Mouse (Mus musculus): ENCODE data around the gene Gm7544. TPM values are rescaled to one million over a fixed set of nuclear protein-coding genes. Genes with fewer than 3 reads are reported as not detected.
"Not testable (repeated sequence)": the region's sequence is repeated elsewhere in the genome, so short reads cannot be mapped to it uniquely, and the experiment has no call there.

The Gm7544 gene
- polyA plus RNA-seq, 1 experiment from 2014 or later, result not detected

DNA sequence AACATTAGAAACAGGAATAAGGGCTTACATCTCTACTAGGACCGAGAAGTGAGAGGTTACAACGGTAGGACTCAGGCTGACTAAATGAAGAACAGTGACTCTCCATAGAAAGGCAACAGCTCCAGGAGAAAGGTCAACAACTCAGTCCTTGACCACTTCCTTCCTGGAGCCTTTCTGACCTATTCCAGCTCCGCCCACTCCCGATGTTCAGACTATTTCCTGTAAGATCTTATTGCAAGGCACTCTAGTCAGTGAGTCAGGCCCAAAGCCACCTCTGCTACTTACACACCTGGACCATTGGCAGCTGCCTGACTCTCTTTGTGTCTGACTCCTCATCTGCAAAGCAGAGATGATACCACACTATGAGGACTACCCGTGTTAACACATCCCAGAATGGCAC lies 19.9 kb upstream of the Gm7544 start:
- no peaks in the 10 kb centered on the region for H3K27me3 ChIP-seq (ENCODE audit: control insufficient read depth, insufficient read depth, low read length)
- no peak overlapping the region for H3K4me3 ChIP-seq (replicated peaks; ENCODE audit: low read length)
- H3K4me1 ChIP-seq (ENCODE audit: control insufficient read depth, insufficient read depth, low read length), result 0 out of 2 replicates have a peak, but pooled peaks cover 5% of the 10 kb centered on the region
- no peak overlapping the region for H3K4me2 ChIP-seq (ENCODE audit: low read depth, low read length)
- 84% methylated on average over 5 of the region's 5 CpGs for WGBS
- no peak for ATAC-seq (ENCODE audit: insufficient read depth, low FRiP score)
- no peaks in the 10 kb centered on the region for H3K36me3 ChIP-seq (ENCODE audit: control insufficient read depth, insufficient read depth, low read length)
- no peak overlapping the region for H3K9ac ChIP-seq (ENCODE audit: low read length)
- no peaks in the 10 kb centered on the region for H3K9me3 ChIP-seq (replicated peaks; ENCODE audit: control insufficient read depth, low read length)
- H3K27ac ChIP-seq (ENCODE audit: low read length), result no peak overlapping the region

DNA sequence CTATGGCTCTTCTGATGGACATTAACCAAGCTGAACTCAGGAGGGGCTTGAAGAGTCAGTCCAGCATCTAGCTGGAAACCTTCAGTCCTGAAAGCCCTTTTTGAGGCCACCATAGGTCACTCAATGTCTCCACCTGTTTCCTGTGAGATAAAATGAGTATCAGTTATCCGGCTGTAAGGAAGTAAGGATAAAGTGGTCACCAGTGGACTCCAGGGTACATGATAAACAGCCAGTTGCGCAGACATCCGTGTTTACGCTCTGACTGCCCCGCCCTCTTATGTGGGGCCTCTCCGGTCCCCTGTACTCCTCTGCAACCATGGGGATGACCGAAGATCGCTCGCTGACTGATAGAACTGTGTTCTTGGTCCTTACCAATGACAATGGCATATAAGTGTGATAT lies 18.5 kb upstream of the Gm7544 start:
- WGBS, result 64% methylated on average over 9 of the region's 9 CpGs
- ATAC-seq (ENCODE audit: insufficient read depth, low FRiP score), result peak; percentile 58; the same call in 1 of the 2 replicates
- no peak overlapping the region for H3K4me2 ChIP-seq (ENCODE audit: low read depth, low read length)
- no peak overlapping the region for H3K9ac ChIP-seq (ENCODE audit: low read length)
- 0 out of 2 replicates have a peak, but pooled peaks cover 5% of the 10 kb centered on the region for H3K4me1 ChIP-seq (ENCODE audit: control insufficient read depth, insufficient read depth, low read length)
- no peaks in the 10 kb centered on the region for H3K9me3 ChIP-seq (replicated peaks; ENCODE audit: control insufficient read depth, low read length)
- H3K4me3 ChIP-seq (replicated peaks; ENCODE audit: low read length), result no peak overlapping the region
- H3K27ac ChIP-seq (ENCODE audit: low read length), result no peak overlapping the region
- no peaks in the 10 kb centered on the region for H3K27me3 ChIP-seq (ENCODE audit: control insufficient read depth, insufficient read depth, low read length)
- H3K36me3 ChIP-seq (ENCODE audit: control insufficient read depth, insufficient read depth, low read length), result no peaks in the 10 kb centered on the region

DNA sequence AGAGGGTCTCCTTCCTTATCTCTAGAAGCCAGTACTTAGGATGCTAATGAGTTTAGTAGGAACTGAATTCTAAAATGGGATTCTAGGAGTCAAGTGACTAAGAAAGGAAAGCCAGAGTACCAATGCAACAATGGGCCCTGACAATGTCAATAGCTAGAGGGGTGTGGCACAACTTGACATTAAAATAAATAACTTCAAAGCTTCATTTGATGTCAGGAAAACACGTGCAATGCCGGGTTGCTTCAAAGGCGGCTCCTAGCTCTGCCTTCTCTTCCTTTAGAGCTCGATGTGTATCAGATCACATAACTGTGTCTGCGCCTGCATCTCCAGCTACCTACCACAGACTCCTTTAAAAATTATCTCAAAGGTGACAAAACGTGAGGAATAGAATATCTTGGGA lies 18.1 kb upstream of the Gm7544 start:
- Histone ChIP-seq H3K27me3 (ENCODE audit: control insufficient read depth, insufficient read depth, low read length) (no peaks in the 10 kb centered on the region), H3K36me3 (ENCODE audit: control insufficient read depth, insufficient read depth, low read length) (no peaks in the 10 kb centered on the region), H3K27ac (ENCODE audit: low read length) (no peak overlapping the region), H3K4me2 (ENCODE audit: low read depth, low read length) (no peak overlapping the region), H3K9me3 (replicated peaks; ENCODE audit: control insufficient read depth, low read length) (no peaks in the 10 kb centered on the region), H3K9ac (ENCODE audit: low read length) (no peak overlapping the region), H3K4me3 (replicated peaks; ENCODE audit: low read length) (no peak overlapping the region), H3K4me1 (ENCODE audit: control insufficient read depth, insufficient read depth, low read length) (0 out of 2 replicates have a peak, but pooled peaks cover 5% of the 10 kb centered on the region)
- 46% methylated on average over 6 of the region's 6 CpGs for WGBS
- ATAC-seq (ENCODE audit: insufficient read depth, low FRiP score), result no peak

DNA sequence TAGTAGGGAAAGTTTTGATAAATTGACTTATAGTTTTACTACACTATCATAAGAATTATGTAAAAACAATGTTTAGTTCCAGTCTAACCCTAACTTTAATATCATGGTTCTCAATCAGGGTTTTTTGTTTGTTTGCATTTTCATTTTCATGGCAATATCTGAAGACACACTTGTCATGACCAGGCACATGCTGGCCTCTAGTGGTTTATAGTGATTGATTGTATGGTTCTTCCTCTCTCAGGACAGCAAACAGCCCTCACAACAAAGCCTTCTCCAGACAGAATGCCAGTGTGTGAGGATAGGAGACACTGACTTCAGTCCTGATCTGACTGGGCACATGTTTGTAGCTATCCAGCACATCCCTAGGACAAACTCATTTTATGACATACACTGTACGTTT lies 17.4 kb upstream of the Gm7544 start:
- 72% methylated on average over 1 of the region's 1 CpGs for WGBS

DNA sequence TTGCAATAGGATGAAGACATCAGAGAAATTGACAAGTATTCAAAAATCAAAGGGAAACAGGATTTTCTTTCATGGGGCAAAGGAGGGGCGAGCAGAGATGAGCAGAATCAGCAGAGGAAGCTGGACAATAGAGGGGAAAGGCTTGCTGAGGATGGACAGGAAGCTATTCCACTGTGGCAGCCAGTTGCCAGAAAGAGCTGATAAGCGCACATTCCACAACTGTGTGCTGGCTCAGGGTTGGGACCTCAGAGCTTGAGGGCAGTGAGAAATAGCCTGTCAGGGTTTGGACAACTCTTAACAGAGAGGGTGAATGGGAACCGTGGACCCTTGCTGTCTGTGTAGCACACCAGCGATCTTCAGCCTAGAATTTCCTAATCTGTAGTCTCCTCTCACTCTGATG lies 16.2 kb upstream of the Gm7544 start:
- ATAC-seq (ENCODE audit: insufficient read depth, low FRiP score), result peak; percentile 37; the same call in 1 of the 2 replicates
- Histone ChIP-seq H3K4me1 (ENCODE audit: control insufficient read depth, insufficient read depth, low read length) (0 out of 2 replicates have a peak, but pooled peaks cover 5% of the 10 kb centered on the region), H3K36me3 (ENCODE audit: control insufficient read depth, insufficient read depth, low read length) (no peaks in the 10 kb centered on the region), H3K9ac (ENCODE audit: low read length) (no peak overlapping the region), H3K9me3 (replicated peaks; ENCODE audit: control insufficient read depth, low read length) (no peaks in the 10 kb centered on the region), H3K27ac (ENCODE audit: low read length) (no peak overlapping the region), H3K27me3 (ENCODE audit: control insufficient read depth, insufficient read depth, low read length) (no peaks in the 10 kb centered on the region), H3K4me3 (replicated peaks; ENCODE audit: low read length) (no peak overlapping the region), H3K4me2 (ENCODE audit: low read depth, low read length) (no peak overlapping the region)
- WGBS, result 25% methylated on average over 4 of the region's 4 CpGs

More for the DNA sequence above, 17.4 kb upstream of the Gm7544 start:
- H3K9me3 ChIP-seq (replicated peaks; ENCODE audit: control insufficient read depth, low read length), result no peaks in the 10 kb centered on the region
- H3K4me3 ChIP-seq (replicated peaks; ENCODE audit: low read length), result no peak overlapping the region
- no peaks in the 10 kb centered on the region for H3K27me3 ChIP-seq (ENCODE audit: control insufficient read depth, insufficient read depth, low read length)
- H3K9ac ChIP-seq (ENCODE audit: low read length), result no peak overlapping the region
- no peaks in the 10 kb centered on the region for H3K36me3 ChIP-seq (ENCODE audit: control insufficient read depth, insufficient read depth, low read length)
- ATAC-seq (ENCODE audit: insufficient read depth, low FRiP score), result no peak
- no peak overlapping the region for H3K4me2 ChIP-seq (ENCODE audit: low read depth, low read length)
- H3K4me1 ChIP-seq (ENCODE audit: control insufficient read depth, insufficient read depth, low read length), result 0 out of 2 replicates have a peak, but pooled peaks cover 5% of the 10 kb centered on the region
- H3K27ac ChIP-seq (ENCODE audit: low read length), result no peak overlapping the region

DNA sequence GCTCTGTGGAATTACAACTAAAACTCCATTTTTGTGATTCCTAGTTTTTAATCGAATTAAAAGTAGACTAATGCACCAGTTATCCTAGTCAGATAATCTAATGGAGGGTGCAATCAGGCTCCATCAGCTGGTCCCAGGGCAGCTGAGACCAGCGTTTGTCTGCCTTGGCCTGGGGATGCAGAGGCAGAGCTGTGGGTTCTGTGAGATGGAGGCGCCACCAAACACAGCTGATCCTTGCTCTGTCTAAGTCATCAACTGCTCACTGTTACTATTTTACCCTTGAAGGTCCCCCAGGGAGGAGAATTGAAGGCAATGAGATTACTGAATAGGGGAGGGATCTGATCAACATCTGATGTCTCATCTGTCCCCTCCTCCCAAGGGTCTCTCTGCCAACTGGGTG lies 10.6 kb upstream of the Gm7544 start:
- Histone ChIP-seq H3K4me1 (ENCODE audit: control insufficient read depth, insufficient read depth, low read length) (0 out of 2 replicates have a peak, but pooled peaks cover 2% of the 10 kb centered on the region), H3K4me2 (ENCODE audit: low read depth, low read length) (no peak overlapping the region), H3K27ac (ENCODE audit: low read length) (no peak overlapping the region), H3K9me3 (replicated peaks; ENCODE audit: control insufficient read depth, low read length) (no peaks in the 10 kb centered on the region), H3K4me3 (replicated peaks; ENCODE audit: low read length) (no peak overlapping the region), H3K9ac (ENCODE audit: low read length) (no peak overlapping the region), H3K27me3 (ENCODE audit: control insufficient read depth, insufficient read depth, low read length) (no peaks in the 10 kb centered on the region), H3K36me3 (ENCODE audit: control insufficient read depth, insufficient read depth, low read length) (no peaks in the 10 kb centered on the region)
- 73% methylated on average over 3 of the region's 3 CpGs for WGBS
- ATAC-seq (ENCODE audit: insufficient read depth, low FRiP score), result no peak

DNA sequence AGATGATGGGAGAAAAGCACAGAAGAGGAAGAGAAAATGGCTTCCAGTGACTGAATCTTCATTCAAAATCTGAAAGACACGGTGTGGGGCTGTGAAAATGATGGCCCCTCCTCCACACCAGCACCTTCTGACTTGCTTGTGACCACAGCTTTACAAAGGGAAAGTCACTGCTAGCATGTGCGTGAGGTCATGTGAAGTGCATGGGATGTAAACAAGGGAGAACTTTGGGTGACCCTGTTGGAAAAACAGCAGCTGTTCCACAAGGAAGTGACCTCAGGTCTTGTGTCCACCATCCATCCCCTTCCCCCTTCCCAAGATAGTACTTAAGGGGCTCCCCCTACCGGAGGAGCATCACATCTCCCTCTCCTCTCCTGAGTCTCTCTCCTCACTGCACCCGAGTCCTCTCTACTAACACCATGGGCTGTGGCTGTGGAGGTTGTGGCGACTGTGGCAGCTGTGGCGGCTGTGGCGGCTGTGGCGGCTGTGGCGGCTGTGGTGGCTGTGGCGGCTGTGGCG lies 4.1 kb upstream of the Gm7544 start, which contains the start of gene Gm47955:
Gene Gm47955 (plus strand): TSS at position 417 of the 516 bp plus-strand sequence.
- no peak within 1 kb of the TSS for H3K9ac ChIP-seq (ENCODE audit: low read length)
- H3K27me3 ChIP-seq (ENCODE audit: control insufficient read depth, insufficient read depth, low read length), result no peaks in the 10 kb centered on the region
- WGBS, result 83% methylated on average over 11 of the region's 11 CpGs
- H3K4me1 ChIP-seq (ENCODE audit: control insufficient read depth, insufficient read depth, low read length), result no peaks in the 10 kb centered on the region
- ATAC-seq (ENCODE audit: insufficient read depth, low FRiP score), result no peak
- H3K4me2 ChIP-seq (ENCODE audit: low read depth, low read length), result no peak within 1 kb of the TSS
- H3K36me3 ChIP-seq (ENCODE audit: control insufficient read depth, insufficient read depth, low read length), result no peaks in the 10 kb centered on the region
- H3K27ac ChIP-seq (ENCODE audit: low read length), result no peak within 1 kb of the TSS
- H3K4me3 ChIP-seq (replicated peaks; ENCODE audit: low read length), result no peak within 1 kb of the TSS
- H3K9me3 ChIP-seq (replicated peaks; ENCODE audit: control insufficient read depth, low read length), result no peaks in the 10 kb centered on the region

DNA sequence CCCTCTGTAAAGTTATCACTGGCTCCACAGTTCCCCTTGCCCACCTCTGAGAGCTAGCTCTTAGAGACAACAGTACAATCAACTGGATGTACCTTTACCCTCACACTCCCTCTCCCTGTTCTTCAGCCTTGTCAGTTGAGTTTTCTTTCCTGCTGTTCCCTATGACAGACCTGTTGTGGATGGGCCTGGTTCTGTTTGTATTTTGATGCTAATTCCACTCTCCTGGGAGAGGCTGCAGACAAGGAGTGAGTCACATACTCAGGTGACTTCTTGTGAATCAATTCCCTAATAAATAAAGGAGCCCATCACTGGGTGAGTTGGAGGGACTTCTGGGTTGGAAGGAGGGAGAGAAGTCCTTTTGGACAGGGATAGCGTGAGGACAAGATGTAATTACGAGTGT lies 7.2 kb downstream of the Gm7544 start:
- no peak for ATAC-seq (ENCODE audit: insufficient read depth, low FRiP score)
- H3K9ac ChIP-seq (ENCODE audit: low read length), result no peak overlapping the region

DNA sequence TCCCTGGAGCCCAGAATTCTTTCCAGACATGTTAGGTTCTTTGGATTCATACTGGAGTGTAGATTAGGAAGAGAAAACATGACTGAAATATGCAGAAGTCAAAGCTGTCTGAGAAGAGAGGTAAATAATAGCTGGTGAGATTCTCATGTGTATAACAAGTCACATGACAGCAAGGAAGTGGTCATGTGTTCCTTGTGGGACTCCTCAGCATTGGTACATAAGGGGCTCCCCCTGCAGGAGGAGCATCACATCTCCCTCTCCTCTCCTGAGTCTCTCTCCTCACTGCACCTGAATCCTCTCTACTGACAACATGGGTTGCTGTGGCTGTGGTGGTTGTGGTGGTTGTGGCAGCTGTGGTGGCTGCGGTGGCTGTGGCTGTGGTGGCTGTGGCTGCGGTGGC lies 9.8 kb downstream of the Gm7544 start:
- not testable (repeated sequence) for H3K4me1 ChIP-seq (ENCODE audit: control insufficient read depth, insufficient read depth, low read length); H3K9ac ChIP-seq (ENCODE audit: low read length); H3K27me3 ChIP-seq (ENCODE audit: control insufficient read depth, insufficient read depth, low read length); H3K36me3 ChIP-seq (ENCODE audit: control insufficient read depth, insufficient read depth, low read length); ATAC-seq (ENCODE audit: insufficient read depth, low FRiP score); H3K27ac ChIP-seq (ENCODE audit: low read length); H3K4me3 ChIP-seq (replicated peaks; ENCODE audit: low read length); H3K4me2 ChIP-seq (ENCODE audit: low read depth, low read length); H3K9me3 ChIP-seq (replicated peaks; ENCODE audit: control insufficient read depth, low read length)
- WGBS, result 100% methylated on average over 2 of the region's 2 CpGs

More for the DNA sequence above, 7.2 kb downstream of the Gm7544 start:
- Histone ChIP-seq H3K4me3 (replicated peaks; ENCODE audit: low read length) (no peak overlapping the region), H3K27me3 (ENCODE audit: control insufficient read depth, insufficient read depth, low read length) (no peaks in the 10 kb centered on the region), H3K27ac (ENCODE audit: low read length) (no peak overlapping the region), H3K36me3 (ENCODE audit: control insufficient read depth, insufficient read depth, low read length) (no peaks in the 10 kb centered on the region), H3K9me3 (replicated peaks; ENCODE audit: control insufficient read depth, low read length) (no peaks in the 10 kb centered on the region), H3K4me1 (ENCODE audit: control insufficient read depth, insufficient read depth, low read length) (no peaks in the 10 kb centered on the region), H3K4me2 (ENCODE audit: low read depth, low read length) (no peak overlapping the region)
- 84% methylated on average over 2 of the region's 2 CpGs for WGBS
